ENCODE assay signal across 24 mouse cellular contexts in genomic region chr12:53754236-53754635, GRCm38 (mm10).
DNase-seq lines count a peak whose midpoint lies in the region; ATAC-seq and TF ChIP-seq lines count a peak whose summit lies in the region.
"Had no signal": no experiment of that assay in that cellular context is flagged by ENCODE, and none has a peak within 500 bp of the region (broad histone marks: within the 10 kb centered on the region; RNA-seq: fewer than 3 reads in every experiment).

No protein-coding gene starts in this region.

- H3K9me3 ChIP-seq in forebrain, embryonic 14.5 days (replicated peaks; ENCODE audit: control insufficient read depth, low read length) = no peaks in the 10 kb centered on the region
- no peaks in the 10 kb centered on the region for H3K9me3 ChIP-seq in forebrain, embryonic 11.5 days (ENCODE audit: control insufficient read depth, low read length)
- H3K9me3 ChIP-seq in hindbrain, postnatal 0 days (ENCODE audit: low read length) = no peaks in the 10 kb centered on the region
- H3K9me3 ChIP-seq in hindbrain, embryonic 16.5 days (ENCODE audit: control insufficient read depth, low read length) = no peaks in the 10 kb centered on the region
- H3K9me3 ChIP-seq in midbrain, embryonic 14.5 days (ENCODE audit: control insufficient read depth, low read length) = no peaks in the 10 kb centered on the region
- no peaks in the 10 kb centered on the region for H3K9me3 ChIP-seq in midbrain, embryonic 13.5 days
- no peaks in the 10 kb centered on the region for H3K9me3 ChIP-seq in midbrain, embryonic 10.5 days (replicated peaks)
- H3K9me3 ChIP-seq: embryonic facial prominence, embryonic 13.5 days; embryonic facial prominence, embryonic 15.5 days; forebrain, embryonic 10.5 days had no signal

- H3K27me3 ChIP-seq in forebrain, embryonic 14.5 days (replicated peaks; ENCODE audit: control insufficient read depth, insufficient read depth, low read length) = no peaks in the 10 kb centered on the region
- no peaks in the 10 kb centered on the region for H3K27me3 ChIP-seq in forebrain, embryonic 11.5 days (ENCODE audit: control insufficient read depth, insufficient read depth, low read length)
- H3K27me3 ChIP-seq in hindbrain, postnatal 0 days (ENCODE audit: insufficient read depth, low read length) = no peaks in the 10 kb centered on the region
- no peaks in the 10 kb centered on the region for H3K27me3 ChIP-seq in hindbrain, embryonic 16.5 days (replicated peaks; ENCODE audit: control insufficient read depth, insufficient read depth, low read length)
- H3K27me3 ChIP-seq in midbrain, embryonic 14.5 days (ENCODE audit: control insufficient read depth, insufficient read depth, low read length) = no peaks in the 10 kb centered on the region
- H3K27me3 ChIP-seq in midbrain, embryonic 13.5 days = no peaks in the 10 kb centered on the region
- no peaks in the 10 kb centered on the region for H3K27me3 ChIP-seq in midbrain, embryonic 10.5 days (ENCODE audit: low read depth, poor library complexity, severe bottlenecking)
- H3K27me3 ChIP-seq: embryonic facial prominence, embryonic 13.5 days; embryonic facial prominence, embryonic 15.5 days; Patski had no signal

- H3K4me2 ChIP-seq in forebrain, embryonic 14.5 days (ENCODE audit: low read length) = peak overlapping the region; percentile 18; the same call in 1 of the 2 replicates
- no peak overlapping the region for H3K4me2 ChIP-seq in forebrain, embryonic 11.5 days (ENCODE audit: low read depth, low read length, severe bottlenecking)
- 0 out of 2 replicates have a peak overlapping the region, but pooled peaks have one; percentile 26 for H3K4me2 ChIP-seq in hindbrain, postnatal 0 days (ENCODE audit: low read depth, low read length)
- H3K4me2 ChIP-seq in hindbrain, embryonic 16.5 days (ENCODE audit: low read length) = no peak overlapping the region
- no peak overlapping the region for H3K4me2 ChIP-seq in midbrain, embryonic 14.5 days (ENCODE audit: low read length)
- H3K4me2 ChIP-seq in midbrain, embryonic 13.5 days (replicated peaks) = no peak overlapping the region
- H3K4me2 ChIP-seq: embryonic facial prominence, embryonic 13.5 days; embryonic facial prominence, embryonic 15.5 days had no signal

- no peak for TF ChIP-seq POLR2A in brain, embryonic 14.5 days (IDR thresholded peaks at IDR 0.05; ENCODE audit: borderline replicate concordance, extremely low read depth, insufficient read depth, insufficient read length, poor library complexity, severe bottlenecking)

- ATAC-seq in forebrain, embryonic 14.5 days = no peak
- no peak for ATAC-seq in forebrain, embryonic 11.5 days (replicated peaks; ENCODE audit: low FRiP score)
- no peak for ATAC-seq in hindbrain, postnatal 0 days
- no peak for ATAC-seq in hindbrain, embryonic 16.5 days
- ATAC-seq in midbrain, embryonic 14.5 days (ENCODE audit: low FRiP score, low TSS enrichment) = no peak
- no peak for ATAC-seq in midbrain, embryonic 13.5 days
- ATAC-seq: activated CD4-positive, CD25-positive, alpha-beta regulatory T cell, adult 4 months; Patski had no signal

- no peak overlapping the region for H3K27ac ChIP-seq in forebrain, embryonic 14.5 days (ENCODE audit: low read depth, low read length)
- H3K27ac ChIP-seq in forebrain, embryonic 11.5 days (ENCODE audit: low read depth, low read length) = no peak overlapping the region
- no peak overlapping the region for H3K27ac ChIP-seq in hindbrain, postnatal 0 days
- H3K27ac ChIP-seq in hindbrain, embryonic 16.5 days (ENCODE audit: low read depth, low read length) = no peak overlapping the region
- H3K27ac ChIP-seq in midbrain, embryonic 14.5 days (replicated peaks; ENCODE audit: low read depth, low read length) = no peak overlapping the region
- H3K27ac ChIP-seq in midbrain, embryonic 13.5 days = no peak overlapping the region
- H3K27ac ChIP-seq in midbrain, embryonic 10.5 days (replicated peaks) = no peak overlapping the region
- H3K27ac ChIP-seq: embryonic facial prominence, embryonic 13.5 days; embryonic facial prominence, embryonic 15.5 days; forebrain, embryonic 10.5 days had no signal

- H3K4me3 ChIP-seq in forebrain, embryonic 14.5 days (ENCODE audit: low read depth, low read length) = no peak overlapping the region
- H3K4me3 ChIP-seq in forebrain, embryonic 11.5 days (ENCODE audit: low read depth, low read length) = no peak overlapping the region
- H3K4me3 ChIP-seq in hindbrain, postnatal 0 days (ENCODE audit: low read length) = no peak overlapping the region
- H3K4me3 ChIP-seq in hindbrain, embryonic 16.5 days (ENCODE audit: low read length) = no peak overlapping the region
- no peak overlapping the region for H3K4me3 ChIP-seq in midbrain, embryonic 14.5 days (replicated peaks; ENCODE audit: low read depth, low read length)
- H3K4me3 ChIP-seq in midbrain, embryonic 13.5 days (replicated peaks) = no peak overlapping the region
- no peak overlapping the region for H3K4me3 ChIP-seq in midbrain, embryonic 10.5 days
- H3K4me3 ChIP-seq: embryonic facial prominence, embryonic 13.5 days; embryonic facial prominence, embryonic 15.5 days; erythroblast, embryonic 14.5 days; forebrain, embryonic 10.5 days had no signal

- DNase-seq in forebrain, embryonic 14.5 days (ENCODE audit: low spot score) = peak; percentile 49
- no peak for DNase-seq in forebrain, embryonic 11.5 days (ENCODE audit: low spot score)
- DNase-seq in hindbrain, postnatal 0 days (ENCODE audit: low spot score) = no peak
- DNase-seq in midbrain, embryonic 14.5 days = peak; percentile 61
- peak; percentile 58 for DNase-seq in brain, embryonic 14.5 days (ENCODE audit: low read depth)
- no peak for DNase-seq in midbrain, embryonic 10.5 days (ENCODE audit: low spot score)
- DNase-seq: adrenal gland, adult 8-10 months; adrenal gland, postnatal 14 days; adrenal gland, postnatal 36 days; cerebellum, adult 11 months; cerebellum, adult 18-20 months; cerebellum, adult 8-10 months; cerebellum, adult 9-11 months; cerebellum, postnatal 14 days; cerebellum, postnatal 36 days; embryo, embryonic 11 days had no signal

- no peaks in the 10 kb centered on the region for H3K36me3 ChIP-seq in forebrain, embryonic 14.5 days (ENCODE audit: control insufficient read depth, insufficient read depth, low read length)
- H3K36me3 ChIP-seq in forebrain, embryonic 11.5 days (ENCODE audit: control insufficient read depth, insufficient read depth, low read length) = no peaks in the 10 kb centered on the region
- H3K36me3 ChIP-seq in hindbrain, postnatal 0 days (ENCODE audit: insufficient read depth, low read length) = no peaks in the 10 kb centered on the region
- no peaks in the 10 kb centered on the region for H3K36me3 ChIP-seq in hindbrain, embryonic 16.5 days (ENCODE audit: control insufficient read depth, insufficient read depth, low read length)
- H3K36me3 ChIP-seq in midbrain, embryonic 14.5 days (ENCODE audit: control insufficient read depth, insufficient read depth, low read length) = no peaks in the 10 kb centered on the region
- no peaks in the 10 kb centered on the region for H3K36me3 ChIP-seq in midbrain, embryonic 13.5 days
- no peaks in the 10 kb centered on the region for H3K36me3 ChIP-seq in midbrain, embryonic 10.5 days
- H3K36me3 ChIP-seq: embryonic facial prominence, embryonic 13.5 days; embryonic facial prominence, embryonic 15.5 days; forebrain, embryonic 10.5 days had no signal

- WGBS in forebrain, embryonic 14.5 days = 5% methylated on average over 7 of the region's 7 CpGs
- 30% methylated on average over 7 of the region's 7 CpGs for WGBS in forebrain, embryonic 11.5 days
- 21% methylated on average over 7 of the region's 7 CpGs for WGBS in hindbrain, postnatal 0 days
- 22% methylated on average over 7 of the region's 7 CpGs for WGBS in hindbrain, embryonic 16.5 days
- 19% methylated on average over 7 of the region's 7 CpGs for WGBS in midbrain, embryonic 14.5 days
- 20% methylated on average over 7 of the region's 7 CpGs for WGBS in midbrain, embryonic 13.5 days
- 49% methylated on average over 7 of the region's 7 CpGs for WGBS in midbrain, embryonic 10.5 days

- no peak for TF ChIP-seq CTCF in hindbrain, postnatal 0 days (IDR thresholded peaks at IDR 0.05; ENCODE audit: low read depth)
- no peak for TF ChIP-seq CTCF in brain, embryonic 14.5 days (IDR thresholded peaks at IDR 0.05; ENCODE audit: borderline replicate concordance, extremely low read depth, insufficient read depth, insufficient read length)

- H3K4me1 ChIP-seq in forebrain, embryonic 14.5 days (ENCODE audit: control insufficient read depth, insufficient read depth, low read length) = peaks cover 33% of the 10 kb centered on the region
- peaks cover 6% of the 10 kb centered on the region; the same call in 1 of the 2 replicates for H3K4me1 ChIP-seq in forebrain, embryonic 11.5 days (replicated peaks; ENCODE audit: control insufficient read depth, insufficient read depth, low read length)
- H3K4me1 ChIP-seq in hindbrain, postnatal 0 days (ENCODE audit: insufficient read depth, low read length) = peaks cover 19% of the 10 kb centered on the region
- H3K4me1 ChIP-seq in hindbrain, embryonic 16.5 days (ENCODE audit: control insufficient read depth, insufficient read depth, low read depth, low read length) = peaks cover 22% of the 10 kb centered on the region
- H3K4me1 ChIP-seq in midbrain, embryonic 14.5 days (ENCODE audit: control insufficient read depth, insufficient read depth, low read length) = peaks cover 38% of the 10 kb centered on the region
- H3K4me1 ChIP-seq in midbrain, embryonic 13.5 days (replicated peaks) = peaks cover 50% of the 10 kb centered on the region
- H3K4me1 ChIP-seq in midbrain, embryonic 10.5 days = peaks cover 38% of the 10 kb centered on the region

- H3K9ac ChIP-seq in forebrain, embryonic 14.5 days (ENCODE audit: low read length) = no peak overlapping the region
- no peak overlapping the region for H3K9ac ChIP-seq in forebrain, embryonic 11.5 days (ENCODE audit: low read length)
- no peak overlapping the region for H3K9ac ChIP-seq in hindbrain, postnatal 0 days (replicated peaks; ENCODE audit: low read length)
- no peak overlapping the region for H3K9ac ChIP-seq in hindbrain, embryonic 16.5 days (ENCODE audit: low read depth, low read length)
- H3K9ac ChIP-seq in midbrain, embryonic 14.5 days (replicated peaks; ENCODE audit: low read length) = no peak overlapping the region
- H3K9ac ChIP-seq in midbrain, embryonic 13.5 days (replicated peaks) = no peak overlapping the region
- H3K9ac ChIP-seq: embryonic facial prominence, embryonic 13.5 days; embryonic facial prominence, embryonic 15.5 days had no signal

Comparison
In these comparisons a context has a peak if more than half of its experiments do, and no peak if none do; other contexts are left out.
1. DNase-seq: peak in forebrain, embryonic 14.5 days (single experiment), midbrain, embryonic 14.5 days (single experiment) and brain, embryonic 14.5 days (single experiment); none in forebrain, embryonic 11.5 days (single experiment), hindbrain, postnatal 0 days (single experiment) and midbrain, embryonic 10.5 days (single experiment).
2. H3K4me2 ChIP-seq: peak in forebrain, embryonic 14.5 days (single experiment) and hindbrain, postnatal 0 days (single experiment); none in forebrain, embryonic 11.5 days (single experiment), hindbrain, embryonic 16.5 days (single experiment), midbrain, embryonic 14.5 days (single experiment) and midbrain, embryonic 13.5 days (single experiment).